Mouse (Mus musculus) spleen, adult 12 weeks (tissue): ENCODE data around the gene Gm21988.

Experiments
- DNase-seq: peaks from one replicate; pipeline ENCODE4 v3.0.0; 2022; ENCODE audit warnings: low spot score

Gene Gm21988

DNA sequence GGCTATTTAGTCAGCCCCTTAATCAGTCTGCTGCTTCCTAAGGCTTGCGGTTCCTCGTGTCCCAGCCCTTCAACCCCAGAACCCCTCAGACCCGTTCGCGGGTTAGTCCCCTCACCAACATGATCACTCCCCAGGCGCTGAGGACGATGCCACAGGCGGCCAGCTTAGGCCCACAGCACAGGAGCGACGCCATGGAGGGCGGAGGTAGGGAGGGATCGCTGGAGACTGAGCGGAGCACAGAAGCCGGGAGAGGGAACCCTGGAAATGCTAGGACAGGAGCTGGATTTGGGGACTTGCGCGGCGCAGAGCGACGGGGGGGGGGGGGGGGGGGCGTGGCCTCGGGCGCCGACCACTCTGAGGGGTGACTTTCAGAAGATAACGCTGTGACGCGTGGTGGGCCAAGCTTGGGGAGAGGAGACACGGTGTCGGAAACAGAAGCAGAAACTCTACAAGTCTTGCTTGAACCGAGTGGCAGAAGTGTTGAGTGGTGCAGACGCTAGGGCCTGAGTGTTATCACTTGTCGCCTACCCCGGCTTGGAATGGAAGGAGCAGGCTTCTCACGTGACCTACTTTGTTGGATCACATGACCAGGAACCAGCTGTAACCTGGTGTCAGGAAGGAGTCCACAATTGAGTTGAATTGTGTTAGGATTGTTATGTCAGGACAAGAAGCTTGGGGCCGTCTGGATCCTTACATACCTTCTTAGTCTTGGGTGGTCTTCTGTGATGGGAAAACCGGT, at the start of gene Gm21988, which contains the start of gene Rnasek:
Gene Gm21988, minus strand, starts transcription at position 290 of the 739 bp plus-strand sequence.
Gene Rnasek, minus strand, starts transcription at position 302 of the 739 bp plus-strand sequence.
- DNase-seq, result peak; percentile 82

DNA sequence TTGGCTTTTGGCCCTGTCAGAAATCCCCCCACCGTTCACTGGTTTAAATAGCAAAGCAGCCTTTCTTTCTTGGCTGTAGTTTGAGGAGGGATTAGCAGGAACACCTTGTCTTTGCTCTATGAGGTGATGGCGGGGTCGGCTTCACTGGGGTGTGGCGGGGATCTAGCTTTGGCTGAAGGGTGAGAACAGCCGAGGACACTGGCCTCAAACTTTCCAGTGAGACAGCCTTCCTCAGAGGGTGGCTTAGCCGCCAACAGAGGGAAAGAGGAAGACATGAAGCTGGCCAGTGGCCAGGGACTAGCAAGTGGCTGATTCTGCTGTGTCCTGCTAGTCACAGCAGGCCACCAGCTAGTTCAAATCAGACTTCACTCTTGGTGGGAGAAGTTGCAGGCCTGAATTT, 49.6 kb upstream of the Gm21988 start:
- DNase-seq, result no peak

DNA sequence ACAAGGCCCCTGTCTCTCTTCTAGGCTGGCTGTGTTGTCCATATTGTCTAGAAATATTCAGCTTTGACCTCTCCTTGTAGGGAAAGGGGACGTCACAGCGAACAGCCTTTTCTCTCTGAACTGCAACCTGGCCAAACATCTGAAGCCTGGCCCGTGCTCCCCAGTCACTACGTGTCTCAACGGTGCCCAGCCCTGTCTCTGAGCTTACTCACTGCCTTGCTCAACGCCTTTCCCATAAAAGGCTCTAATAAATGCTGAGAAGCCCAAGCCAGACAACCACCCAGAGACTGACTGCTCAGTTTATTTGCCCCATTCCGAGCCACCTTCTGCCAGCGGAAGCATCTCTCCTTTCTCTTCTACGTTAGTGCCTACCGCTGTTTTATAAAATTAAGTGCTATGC, 48.5 kb upstream of the Gm21988 start:
- no peak for DNase-seq

DNA sequence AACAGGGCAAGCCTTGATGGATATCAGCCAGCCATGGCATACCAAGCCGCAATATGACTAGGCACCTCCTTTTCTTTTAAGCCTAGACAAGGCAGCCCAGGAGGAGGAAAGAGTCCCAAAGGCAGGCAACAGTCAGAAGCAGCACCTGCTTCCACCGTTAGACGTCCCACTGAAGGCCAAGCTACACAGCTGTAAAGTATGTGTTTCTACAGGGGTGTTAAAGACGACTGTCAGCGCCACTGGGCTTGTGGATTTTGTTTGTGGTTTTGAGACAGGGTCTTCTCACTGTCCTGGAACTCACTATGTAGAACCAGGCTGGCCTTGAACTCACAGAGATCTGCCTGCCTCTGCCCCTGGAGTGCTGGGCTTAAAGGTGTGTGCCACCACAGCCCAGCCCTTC, 46.1 kb upstream of the Gm21988 start:
- DNase-seq, result no peak

DNA sequence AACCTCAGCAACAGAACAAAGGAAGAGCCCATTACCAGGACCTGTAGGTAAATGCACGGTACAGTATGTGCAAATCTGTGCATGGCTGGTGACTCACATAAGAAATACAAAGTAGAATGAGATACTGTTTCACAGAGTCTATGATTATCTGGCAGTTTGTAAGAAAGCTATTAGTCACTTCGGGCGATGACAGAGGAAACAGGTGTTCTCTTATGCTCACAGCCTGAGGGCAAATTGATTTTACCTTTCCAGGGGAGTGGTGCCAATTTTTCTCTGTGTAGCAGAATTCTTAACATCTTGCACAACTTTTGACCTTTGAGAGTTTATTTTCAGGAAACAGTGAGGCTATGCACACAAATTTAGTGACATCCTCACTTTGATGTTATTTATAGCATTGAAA, 45.1 kb upstream of the Gm21988 start:
- no peak for DNase-seq

DNA sequence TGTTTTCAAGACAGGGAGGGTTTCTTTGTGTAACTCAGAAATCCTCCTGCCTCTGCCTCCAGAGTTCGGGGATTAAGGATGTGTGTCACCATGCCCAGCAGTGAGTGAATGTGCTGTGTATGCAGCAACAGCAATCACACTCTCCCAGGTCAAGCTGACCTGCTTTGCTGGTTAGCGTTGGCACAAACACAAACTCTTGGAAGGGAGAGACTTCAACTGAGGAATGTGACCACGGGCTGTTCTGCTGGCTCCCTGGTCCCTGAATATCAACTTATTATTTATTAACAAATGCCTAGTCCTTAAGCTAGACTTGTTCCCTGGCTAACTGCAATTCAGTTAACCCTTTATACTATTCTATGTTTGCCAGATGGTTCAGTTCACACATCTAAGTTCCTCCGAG, 44.0 kb upstream of the Gm21988 start:
- DNase-seq, result no peak

DNA sequence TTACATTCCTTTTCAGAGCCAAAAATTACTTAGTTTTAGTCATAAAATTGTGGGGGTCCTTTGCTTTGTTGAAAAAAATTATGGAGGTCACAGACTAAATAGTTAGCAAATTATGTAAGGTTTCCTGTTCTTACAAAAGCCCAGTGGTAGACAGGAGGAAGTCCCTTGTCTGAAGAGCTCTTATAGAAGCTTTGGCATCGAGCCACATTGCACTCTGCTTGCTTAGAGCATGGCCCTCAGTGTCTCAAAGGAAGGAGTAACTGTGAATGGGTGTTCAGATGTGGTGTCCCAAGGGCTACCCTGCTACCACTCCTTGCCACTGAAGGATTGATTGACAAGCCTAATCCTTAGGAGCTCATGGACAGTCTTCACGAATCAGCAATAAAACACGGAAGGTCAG, 40.8 kb upstream of the Gm21988 start:
- DNase-seq, result no peak

DNA sequence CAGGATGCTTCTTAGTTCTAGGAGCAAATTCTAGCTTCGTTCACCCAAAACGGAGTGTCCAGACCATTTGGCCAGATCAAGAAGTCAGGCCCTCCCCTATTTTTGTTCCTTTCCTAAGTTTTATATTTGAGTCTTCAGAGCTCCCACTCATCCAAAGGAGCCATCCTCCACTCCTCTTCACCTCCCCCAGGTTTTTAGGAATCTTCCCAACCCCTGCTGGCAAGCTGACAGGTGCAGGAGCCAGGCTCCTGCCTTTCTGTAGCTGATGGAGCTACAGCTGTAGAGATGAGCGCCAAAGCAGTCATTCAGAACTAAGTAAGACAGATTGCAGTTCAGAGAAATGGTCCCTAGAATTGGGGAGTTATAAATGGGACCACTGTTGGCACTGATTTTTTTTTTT, 39.3 kb upstream of the Gm21988 start:
- DNase-seq, result no peak

DNA sequence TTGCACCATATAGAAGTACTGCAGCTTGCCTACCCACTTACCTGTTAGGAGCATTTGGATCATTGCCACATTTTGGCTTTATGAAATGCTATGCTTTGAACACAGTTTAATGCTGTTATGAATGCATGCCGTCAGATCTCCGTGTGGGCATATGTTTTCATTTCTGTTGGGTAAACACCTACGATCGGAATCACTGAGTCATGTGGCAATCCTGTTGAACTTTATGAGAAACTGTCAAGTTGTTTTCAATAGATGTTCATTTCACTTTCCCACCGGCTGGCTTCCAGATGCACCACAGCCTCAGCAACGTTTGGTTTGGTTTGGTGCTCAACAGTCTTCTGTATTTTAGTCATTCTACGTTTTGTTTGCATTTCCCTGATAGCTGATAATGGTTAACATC, 32.0 kb upstream of the Gm21988 start:
- DNase-seq, result no peak

DNA sequence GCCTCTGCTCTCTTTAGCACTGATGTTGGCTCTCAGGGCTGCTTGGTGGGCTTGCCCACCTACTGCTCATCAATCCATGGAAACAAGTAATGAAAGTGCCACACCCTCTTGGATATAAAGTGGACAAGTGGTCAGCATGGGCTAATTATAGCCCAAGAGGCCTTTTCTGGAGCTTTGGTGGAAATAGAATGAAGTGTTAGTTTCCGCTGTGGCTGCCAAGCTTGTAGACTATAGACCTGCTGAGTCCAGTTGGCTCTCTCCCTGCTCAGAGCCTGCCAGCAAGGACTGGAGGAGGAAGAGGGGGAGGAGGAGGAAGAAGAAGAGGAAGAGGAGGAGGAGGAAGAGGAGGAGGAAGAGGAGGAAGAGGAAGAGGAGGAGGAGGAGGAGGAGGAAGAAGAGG, 26.8 kb upstream of the Gm21988 start:
- no peak for DNase-seq

DNA sequence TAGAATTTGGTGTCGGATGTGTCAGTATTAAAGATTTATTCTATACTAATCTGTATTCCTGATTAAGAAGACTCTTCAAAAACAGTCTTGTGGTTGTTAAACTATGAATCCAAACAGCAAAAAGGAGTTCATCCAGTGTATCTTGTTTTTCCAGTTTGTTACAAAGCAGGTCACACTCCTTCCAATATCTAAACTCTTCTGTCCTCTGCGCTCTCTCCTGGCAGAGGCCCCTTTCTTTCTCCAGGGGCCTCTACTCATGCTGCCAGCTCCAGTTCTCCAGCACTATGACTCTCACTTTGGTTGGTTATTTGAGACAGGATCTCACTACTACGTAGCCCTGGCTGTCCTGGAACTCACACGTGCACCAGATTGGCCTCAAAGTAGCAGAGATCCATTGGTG, 26.2 kb upstream of the Gm21988 start:
- no peak for DNase-seq

DNA sequence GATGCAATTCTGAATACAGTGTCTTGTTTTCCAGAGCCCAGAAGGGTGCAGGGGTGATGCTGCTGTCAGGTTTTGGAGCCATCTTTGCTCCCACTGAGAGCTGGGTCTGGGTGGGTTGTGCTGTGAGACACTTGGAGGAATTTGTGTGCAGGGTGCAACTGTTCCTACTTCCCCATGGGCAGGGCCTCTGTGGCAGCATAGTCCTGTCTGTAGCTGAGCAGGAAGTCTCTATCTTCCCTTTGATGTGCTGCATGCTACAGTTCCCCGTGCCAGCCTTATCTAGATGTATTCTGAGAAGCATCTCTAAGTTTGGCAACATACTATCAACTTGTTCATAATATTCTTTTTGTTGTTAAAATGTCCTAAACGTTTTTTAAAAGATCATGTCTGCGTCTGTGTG, 25.6 kb upstream of the Gm21988 start:
- DNase-seq, result no peak

DNA sequence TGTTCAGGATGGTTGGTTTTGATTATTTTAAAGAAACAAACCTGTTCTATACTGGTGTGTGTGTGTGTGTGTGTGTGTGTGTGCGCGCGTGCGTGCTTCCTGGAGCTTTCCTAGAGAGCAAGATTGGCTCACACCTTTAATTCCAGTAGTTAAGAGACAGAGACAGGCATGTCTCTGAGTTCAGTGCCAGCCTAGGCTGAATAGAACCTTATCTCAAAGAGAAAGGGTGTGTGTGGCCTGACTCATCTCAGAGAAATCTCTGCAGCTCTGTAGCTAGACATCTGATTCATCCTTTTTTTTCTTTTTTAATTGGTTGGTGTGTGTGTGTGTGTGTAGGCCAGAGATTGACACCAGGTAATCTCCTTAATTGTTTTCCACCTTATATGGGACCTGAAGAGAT, 19.4 kb upstream of the Gm21988 start:
- no peak for DNase-seq

DNA sequence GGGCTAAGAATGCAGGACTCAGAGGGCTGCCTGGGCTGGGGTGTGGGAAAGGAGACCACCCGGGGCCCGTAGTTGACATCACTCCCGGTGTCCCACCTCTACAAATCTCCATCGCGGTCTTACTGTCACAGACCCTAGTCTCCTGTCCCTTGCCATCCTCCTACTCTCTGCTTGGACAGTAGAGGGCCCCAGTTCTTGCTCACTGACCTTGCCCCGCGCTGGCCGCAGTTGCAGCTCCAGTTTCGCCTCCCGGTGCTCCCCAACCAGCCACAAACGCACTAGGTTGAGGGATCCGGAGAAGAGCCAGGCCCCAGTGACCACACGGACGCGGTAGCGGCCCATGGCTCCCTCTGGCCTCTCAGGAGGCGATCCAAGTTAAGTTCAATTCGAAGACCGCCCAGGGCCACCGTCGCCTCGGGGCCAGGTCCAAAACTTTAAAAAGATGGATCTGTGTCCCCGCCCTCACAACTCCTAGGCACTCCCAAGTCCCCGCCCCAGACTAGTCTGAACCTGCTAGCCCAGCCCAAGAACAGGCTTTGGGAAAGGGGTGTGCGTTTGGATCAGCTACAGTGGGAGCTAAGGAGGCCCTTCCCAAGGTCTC, 15.4 kb upstream of the Gm21988 start, which contains the start of gene Alox12:
Gene Alox12, minus strand, starts transcription at position 423 of the 601 bp plus-strand sequence.
- DNase-seq, result no peak

DNA sequence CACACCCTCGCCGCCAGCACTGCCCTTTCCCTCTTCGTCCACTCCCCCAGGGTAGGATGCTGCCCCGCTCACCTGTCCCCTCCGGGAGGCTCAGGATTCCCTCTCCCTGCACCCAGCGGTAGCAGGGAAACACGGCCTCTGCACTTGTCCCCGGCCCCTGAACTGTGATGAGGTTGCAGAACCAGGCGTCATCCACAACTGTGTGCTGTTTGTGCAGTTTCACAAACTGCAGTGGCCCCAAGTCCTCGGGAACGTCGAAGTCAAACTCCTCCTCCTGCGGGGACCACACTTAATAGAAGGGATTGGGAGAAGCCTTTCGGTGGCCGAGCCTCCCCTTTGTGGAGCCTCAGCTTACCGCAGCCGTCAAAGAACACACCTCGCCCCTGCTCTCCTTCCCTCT, 14.7 kb upstream of the Gm21988 start:
- no peak for DNase-seq

DNA sequence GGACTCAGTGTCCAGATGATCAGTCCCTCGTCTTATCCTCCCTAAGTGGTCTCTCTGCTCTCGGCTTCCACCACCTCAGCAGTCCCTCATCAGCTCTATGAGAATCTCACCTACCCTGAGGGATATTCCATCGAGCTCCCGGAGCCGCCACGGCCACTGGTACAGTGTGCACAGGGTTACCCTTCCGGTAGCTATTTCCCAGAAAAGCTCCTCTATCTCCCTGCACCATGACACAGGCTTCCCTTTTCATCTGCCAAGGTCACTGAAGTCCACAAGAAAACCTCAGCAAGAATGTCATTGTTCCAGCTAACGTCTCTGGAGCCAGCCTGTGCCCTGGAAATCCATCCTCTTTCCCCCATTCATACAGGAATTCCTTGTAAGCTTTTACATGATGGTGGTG, 12.2 kb upstream of the Gm21988 start:
- no peak for DNase-seq

DNA sequence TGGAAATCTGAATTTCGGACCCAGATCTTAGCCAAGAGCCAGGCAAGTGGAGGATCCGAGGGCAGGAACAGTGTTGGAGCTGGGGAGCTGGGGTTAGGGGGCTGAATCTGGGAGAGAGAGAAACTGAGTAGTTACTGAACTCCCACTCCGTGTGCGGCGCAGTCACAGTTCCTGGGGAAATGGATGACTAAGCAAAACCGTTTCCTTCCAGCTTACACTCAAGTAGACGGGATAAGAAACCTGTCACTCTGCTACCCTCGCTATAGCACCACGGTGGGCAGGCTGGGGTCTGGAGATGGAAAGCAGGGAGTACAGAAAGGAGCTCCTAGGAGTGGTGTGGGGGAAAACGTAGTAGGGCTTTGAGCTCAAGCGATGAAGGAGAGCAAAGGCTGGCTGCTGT, 10.5 kb upstream of the Gm21988 start:
- DNase-seq, result no peak

DNA sequence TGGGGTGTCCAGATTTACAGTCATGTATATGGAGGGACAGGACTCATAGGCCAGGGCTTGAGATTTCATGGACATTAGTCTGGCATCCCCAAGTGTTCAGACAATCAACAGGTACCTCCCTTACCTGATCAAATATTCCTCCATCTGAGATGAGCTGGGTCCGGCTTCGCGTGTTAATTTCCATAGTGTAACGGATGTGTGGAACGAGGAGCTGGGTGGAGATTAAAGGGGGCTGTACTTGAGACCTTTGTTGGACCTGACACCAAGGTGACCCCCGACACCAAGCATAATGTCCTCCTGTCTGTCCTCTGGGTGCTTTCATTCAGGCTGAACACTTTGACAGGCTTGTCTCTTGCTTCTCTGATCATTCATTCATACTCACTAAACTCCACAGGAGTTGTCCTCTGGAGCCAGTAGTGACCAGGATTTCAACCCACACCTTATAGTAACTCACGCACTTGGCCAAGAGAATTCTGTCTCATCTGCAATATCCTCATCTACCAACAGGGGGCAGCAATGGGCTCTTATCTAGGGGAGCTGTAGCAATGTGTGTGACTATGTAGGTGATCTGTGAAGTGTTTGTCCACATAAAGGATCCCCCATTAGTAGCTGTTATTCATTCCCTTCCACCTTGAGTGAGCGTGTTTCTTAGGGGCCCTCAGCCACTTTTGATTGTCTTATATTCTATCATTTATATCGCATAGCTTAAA, 7.7 kb upstream of the Gm21988 start:
- DNase-seq, result peak; percentile 50

DNA sequence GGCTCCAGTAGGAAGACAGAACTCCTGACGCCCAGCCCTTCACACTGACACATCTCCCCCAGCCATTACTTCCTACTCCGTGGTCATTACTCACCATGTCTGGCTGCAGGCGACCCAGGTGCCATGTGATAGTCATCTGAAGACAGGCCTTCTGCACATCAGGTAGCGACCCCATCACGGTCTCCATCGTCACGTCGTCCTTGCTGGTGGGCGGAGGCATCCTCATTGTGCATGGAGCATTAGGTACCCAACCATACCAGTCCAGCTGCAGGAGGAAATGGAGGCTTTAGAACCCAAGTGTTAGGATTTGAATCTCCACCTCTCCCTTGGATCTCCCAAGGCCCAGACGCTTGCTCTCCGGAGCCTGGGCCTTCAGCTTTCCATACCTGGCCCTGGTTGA, 3.0 kb upstream of the Gm21988 start:
- no peak for DNase-seq

DNA sequence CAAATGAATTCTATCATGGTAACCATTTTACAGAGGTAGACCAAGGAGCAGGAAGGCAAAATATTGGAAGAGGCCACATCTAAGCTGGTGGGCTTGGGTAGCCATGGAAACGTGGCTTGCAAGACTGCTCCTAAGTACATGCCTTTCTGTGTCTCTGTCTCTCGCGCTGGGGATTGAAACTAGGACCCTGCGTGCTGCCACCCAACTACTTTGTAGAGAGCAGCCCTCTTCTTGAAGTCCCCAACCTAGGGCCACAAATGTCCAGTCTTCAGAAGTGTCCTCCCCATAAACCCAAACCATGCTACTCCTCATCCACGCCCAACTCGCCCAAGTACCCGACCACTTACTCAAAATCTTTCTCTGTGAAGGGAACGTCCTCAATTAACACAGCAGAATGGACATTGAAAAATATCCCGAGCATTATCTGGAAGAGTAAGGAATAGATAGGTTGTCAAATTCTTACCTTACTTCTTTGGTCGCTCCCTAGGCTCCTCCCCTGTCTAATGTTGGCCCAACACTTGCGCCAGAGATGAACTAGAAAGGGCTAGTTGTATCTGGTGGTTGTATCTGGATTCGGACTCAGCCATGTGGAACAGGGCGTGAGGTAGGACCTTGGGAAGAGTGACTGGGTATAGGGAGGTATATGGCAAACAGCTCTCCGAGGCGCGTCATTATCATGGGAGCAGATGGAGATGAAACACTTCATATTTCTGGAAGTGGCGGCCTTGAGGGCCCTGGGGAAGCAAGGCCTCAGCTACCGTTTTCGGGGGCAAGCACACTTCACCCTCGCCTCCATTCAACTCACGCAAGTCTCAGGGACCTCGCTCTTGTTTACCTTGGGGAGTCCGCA, 814 bp downstream of the Gm21988 start:
- DNase-seq, result peak; percentile 29

DNA sequence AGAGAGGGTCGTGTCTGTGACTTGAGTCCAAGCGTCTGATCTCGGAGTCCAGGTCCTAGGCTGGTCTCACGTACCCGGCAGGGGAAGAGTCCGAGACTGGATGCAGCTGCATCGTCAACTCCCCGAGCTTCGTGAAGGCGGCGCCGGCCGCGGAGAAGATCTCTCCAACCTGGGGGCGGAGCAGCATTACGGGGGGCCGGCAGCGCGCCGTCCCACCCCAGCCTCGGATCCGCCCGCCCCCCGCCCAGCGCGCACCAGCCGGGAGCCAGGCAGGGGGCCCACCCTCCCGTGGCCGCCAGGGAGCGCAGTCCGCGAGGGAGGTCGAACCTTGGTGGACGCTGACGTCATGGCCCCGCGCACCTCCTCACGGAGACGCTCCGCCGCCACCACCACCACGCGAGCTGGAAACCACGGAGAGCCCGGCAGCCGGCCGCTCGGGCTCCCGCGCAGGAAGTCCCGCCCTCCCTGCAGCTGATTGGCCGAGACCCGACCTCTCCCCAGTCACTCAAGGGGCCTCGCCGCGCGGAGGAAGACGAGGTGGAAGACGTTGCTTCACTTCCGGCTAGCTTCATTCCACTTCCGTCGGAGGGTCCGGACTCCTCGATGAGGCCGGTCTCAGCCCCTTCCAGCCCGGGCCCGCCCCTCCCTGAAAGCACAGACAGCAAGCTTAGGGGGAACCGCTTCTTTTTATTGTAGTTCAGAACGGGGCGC, 2.0 kb downstream of the Gm21988 start, which contains the start of gene 0610010K14Rik:
Gene 0610010K14Rik, minus strand, starts transcription at position 458 of the 711 bp plus-strand sequence.
- DNase-seq, result peak; percentile 93
